Mouse (Mus musculus): ENCODE measurements at regions not wholly inside any gene's neighbourhood (a gene's known extent, or its start where the extent isn't known, plus 50 kb on each side); places are given as distances from the start of the nearest gene placed in this dataset.
A peak's percentile ranks its signal among the peaks of the same experiment; 100 is the strongest.

DNA sequence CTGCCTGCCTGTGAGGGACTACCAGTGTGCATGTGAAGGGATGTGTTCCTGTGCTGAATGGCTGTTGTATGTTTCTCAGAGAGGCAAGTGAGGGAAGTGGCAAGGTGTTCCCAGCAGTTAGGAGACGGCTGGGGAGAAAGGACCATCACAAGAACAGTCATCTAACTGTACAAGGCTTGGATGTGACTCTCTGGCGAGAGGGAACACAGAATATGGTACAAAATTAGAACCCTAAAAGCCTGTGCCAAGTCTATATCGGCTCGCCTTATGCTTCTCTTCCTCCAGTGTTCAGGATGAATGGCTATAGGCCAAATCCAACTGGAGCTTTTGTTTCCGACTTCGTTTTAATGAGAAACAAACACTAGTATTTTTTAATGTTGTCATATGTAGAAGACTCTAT is 317.5 kb downstream of the Pik3r1 start:
- peak in 1 of 2 experiments; percentile 21 for DNase-seq (ENCODE audit: extremely low spot score in 1 of 2, low spot score in 1 of 2)

DNA sequence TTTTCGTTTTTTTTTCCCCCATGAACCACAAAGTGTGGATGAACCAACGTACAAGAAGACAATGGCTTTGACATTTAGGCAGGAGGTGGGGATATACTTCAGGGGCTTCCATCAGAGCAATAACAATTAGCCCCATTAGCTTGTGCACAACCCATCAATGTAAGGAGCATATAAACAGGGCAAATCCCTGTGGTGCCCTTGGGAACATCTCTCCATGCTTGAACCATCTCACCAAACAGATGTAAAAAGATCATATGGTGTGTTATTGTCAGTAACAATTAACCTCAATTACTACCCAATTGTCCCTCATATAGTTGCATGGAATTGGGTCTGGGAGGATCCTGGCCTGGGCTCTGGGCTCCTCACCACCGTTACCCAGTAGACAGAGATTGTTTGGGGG is 328.5 kb downstream of the Pik3r1 start:
- no peak for DNase-seq (ENCODE audit: extremely low spot score in 1 of 2, low spot score in 1 of 2)

DNA sequence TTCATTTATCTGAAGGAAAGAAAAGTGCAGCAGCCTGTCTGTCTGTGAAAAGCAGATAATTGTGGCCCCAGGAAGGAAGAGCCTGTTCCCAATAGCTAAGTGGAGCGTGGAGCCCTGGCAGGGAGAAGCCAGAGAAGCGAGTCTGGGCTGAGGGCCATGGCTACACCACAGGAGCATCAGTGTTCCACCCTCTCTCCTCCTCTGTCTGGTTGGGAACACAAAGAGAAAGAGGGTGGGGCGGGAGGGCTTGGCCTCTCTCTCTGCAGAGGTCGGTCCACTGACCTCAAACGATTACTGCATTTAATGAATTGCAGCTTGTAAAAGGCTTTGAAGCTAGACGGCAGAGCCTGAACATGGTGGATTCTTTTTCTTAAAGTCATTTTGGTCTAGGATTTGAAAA is 329.0 kb downstream of the Pik3r1 start:
- DNase-seq (ENCODE audit: extremely low spot score in 1 of 2, low spot score in 1 of 2): no peak

DNA sequence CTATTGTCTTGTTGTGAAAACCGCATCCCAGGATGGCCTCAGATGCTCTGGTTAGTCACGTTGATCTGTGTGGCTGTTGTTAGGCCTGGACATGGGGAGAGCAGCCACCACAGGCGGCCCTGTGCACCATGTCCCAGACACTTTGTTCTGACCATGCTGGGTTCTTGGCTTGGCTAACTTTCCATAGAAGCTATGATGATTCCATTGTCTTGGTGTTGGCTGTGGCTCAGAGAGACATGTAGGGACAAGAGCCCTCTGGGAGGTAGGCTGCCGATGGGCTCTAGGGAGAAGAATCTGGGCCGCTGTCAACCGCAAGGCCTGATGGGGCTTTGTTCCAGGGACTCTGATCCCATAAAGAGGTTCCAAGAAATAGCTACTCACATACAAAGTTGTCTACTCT is 334.9 kb downstream of the Pik3r1 start:
- no peak for DNase-seq (ENCODE audit: extremely low spot score in 1 of 2, low spot score in 1 of 2)

DNA sequence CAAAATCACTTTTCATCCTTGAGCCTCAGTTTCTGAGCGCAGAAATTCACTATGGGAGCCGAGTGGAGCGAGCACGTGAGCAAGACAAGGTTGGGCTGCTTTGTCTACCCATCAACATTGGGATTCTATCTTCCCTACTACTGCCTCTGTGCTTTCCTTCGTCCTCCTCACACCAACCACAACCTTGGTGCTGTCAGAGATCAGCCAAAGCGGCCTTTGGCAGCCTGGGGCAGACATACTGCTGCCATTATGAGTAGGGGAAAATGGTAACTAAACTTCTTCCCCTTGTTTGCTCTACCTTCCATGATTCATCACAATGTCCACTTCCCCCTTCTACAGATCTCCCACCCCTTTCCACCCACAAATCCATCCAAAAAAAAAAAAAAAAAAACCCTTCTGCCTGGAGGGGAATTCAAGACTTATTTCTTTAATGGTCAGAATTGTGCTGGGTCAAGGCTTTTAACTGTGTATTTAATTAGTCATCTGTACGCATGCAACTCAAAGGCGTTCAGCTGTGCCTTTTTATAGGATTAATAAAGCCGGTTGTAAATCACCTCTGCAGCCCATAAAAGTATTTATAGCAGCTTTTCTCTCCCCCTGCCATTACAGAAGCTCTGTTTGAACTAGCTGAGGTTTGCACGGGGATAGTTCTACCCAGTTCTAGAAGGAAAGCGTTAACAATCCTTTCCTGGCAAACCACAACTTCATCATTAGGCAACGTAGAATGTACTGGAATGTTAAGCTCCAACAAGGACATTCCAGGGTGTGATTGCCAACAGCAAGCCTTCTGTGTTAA is 340.4 kb downstream of the Pik3r1 start:
- no peak for DNase-seq (ENCODE audit: extremely low spot score in 1 of 2, low spot score in 1 of 2)

DNA sequence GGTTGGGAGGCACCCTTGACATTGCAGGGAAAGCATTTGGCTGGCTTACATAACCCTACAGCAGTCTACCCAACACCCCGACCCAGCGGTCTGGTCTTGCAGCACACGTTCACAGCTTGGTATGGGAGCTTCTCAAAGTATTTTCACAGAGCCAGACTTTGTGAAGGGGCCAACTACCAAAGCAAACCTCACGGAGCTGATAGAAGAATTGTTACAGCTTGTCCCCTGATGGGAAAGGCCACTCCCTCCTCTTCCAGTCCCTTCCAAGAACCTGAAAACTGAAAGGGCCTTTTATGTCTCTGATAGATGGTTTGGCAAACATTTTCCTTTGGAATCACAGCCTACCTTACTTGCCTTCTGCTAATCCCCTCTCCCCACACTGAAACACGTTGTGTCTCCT is 341.6 kb downstream of the Pik3r1 start:
- no peak for DNase-seq (ENCODE audit: extremely low spot score in 1 of 2, low spot score in 1 of 2)

DNA sequence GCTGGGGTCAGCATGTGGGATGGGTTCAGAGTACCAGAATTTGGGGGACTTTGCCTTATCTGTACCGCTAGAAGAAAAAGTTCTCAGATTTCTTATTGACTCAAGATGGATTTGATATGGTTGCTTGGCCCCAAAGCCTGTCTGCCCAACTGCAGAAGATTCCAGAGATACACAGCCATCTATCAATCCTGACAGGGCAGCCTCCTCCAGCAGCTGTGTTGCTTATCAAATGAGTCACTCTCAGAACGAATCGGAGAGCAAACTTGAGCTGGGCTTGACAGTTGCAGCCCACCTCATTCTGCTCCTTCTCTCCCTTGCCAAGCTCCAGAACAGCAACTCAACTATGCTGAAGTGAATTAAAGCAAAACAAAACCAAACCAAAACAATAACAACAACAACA is 345.9 kb downstream of the Pik3r1 start:
- DNase-seq (ENCODE audit: extremely low spot score in 1 of 2, low spot score in 1 of 2): no peak

DNA sequence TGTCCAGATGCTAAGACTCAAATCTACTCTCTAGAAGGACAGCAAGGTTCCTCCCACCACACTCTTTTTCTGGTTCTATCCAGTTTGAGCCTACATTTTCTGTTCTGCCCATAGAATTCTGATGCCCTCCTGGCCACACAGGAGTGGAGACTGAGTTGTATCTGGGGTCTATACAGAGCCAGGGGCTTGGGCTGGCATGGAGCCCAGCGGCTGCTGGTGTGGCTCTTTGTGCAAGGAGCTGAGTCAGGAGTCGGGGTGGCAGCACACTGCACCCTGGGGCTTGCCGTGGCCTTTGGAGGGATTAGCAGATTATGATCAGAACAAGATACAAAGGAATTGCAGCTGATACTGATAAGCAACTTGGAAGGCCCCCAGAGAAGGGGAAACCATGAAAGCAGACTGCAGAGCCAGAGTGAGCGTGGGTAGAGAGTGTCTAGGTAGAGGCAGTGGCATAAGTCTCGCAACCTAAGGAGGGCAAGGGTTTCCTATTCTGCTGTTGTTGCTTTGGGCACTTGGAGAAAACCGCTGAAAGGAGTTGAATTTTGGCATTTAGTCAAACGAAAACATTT is 348.5 kb downstream of the Pik3r1 start:
- DNase-seq (ENCODE audit: extremely low spot score in 1 of 2, low spot score in 1 of 2): no peak

DNA sequence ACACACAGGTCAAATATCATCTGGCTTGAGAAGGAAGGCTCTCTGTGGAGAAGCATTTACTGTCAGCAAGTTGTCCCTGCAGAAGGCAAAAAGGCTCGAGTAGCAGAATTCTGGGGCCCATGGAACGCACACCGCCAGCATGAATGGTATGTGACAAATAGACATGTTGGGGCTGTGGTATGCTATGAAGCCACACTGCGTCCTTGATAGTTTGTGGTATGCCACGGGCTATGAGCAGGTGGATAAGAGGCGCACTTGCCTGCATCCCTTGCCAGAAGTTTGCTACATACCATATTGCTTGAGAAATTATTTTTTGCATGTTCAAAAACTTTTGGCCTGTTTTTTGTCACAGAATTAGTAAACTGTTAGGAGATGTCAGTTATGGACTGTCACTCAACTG is 349.7 kb downstream of the Pik3r1 start:
- DNase-seq (ENCODE audit: extremely low spot score in 1 of 2, low spot score in 1 of 2): no peak

DNA sequence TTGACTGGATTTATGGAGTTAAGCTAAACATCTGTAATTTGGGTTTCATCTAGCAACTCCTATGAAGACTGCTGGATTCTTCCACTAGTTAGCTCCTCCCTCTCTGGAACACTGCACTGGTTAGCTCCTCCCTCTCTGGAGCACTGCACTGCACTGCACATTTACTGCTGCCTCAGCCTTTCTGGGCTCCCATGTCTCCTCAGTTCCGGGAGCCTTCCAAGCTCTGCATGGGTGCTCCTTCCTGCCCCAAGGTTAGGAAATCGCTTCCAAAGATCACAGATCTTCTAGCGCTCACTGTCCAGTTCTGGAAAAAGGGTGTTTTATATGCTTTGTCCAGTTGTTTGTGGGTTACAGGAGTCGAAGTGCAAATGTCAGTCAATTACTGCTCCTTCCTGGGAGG is 359.1 kb downstream of the Pik3r1 start:
- DNase-seq (ENCODE audit: extremely low spot score in 1 of 2, low spot score in 1 of 2): no peak

DNA sequence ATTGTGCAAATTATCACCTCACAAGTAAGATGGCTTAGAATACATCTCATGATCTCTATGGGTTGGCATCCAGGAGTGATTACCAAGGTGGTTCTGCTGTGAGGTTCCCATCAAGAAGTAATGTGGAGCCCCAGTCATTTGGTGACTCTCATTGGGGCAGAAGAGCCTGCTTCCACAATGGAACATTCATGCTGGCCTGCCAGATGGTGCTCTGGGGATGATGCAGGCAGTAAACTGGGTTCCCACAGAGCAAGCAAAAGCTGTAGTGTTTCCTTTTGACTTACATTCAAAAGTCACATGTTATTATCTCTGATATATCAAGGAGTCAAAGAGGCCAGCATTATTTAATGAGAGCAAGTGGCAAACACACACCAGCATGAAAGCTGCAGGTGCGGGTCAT is 360.4 kb downstream of the Pik3r1 start:
- DNase-seq (ENCODE audit: extremely low spot score in 1 of 2, low spot score in 1 of 2): no peak

DNA sequence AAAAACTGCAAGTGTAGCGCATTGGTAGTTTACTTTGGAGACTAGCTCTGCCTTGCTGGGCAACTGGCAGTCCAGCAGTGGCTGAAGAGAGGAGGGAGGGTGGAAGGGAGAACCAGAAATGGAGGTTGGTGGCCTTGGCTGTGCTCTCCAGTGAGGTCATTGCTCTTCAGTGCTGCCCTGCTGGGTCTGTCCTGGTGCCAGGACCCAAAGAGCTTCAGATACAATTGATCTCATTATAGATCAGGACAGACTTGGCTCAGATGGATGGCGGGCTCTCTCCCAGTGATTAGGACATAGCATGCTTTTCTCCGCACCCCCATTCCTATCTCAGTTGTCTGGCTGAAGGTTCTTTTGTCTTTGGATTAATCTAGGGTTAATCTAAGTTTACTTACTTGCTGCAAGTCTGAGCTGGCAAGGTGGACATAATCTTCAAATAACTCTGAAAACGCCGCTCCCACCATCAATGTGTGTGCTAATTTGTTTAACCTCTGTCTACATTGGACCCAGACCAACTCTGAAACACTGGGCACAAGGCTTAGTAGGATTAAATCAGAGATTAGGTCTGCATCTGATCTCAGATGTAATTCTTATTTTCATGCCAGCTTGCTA is 394.3 kb downstream of the Pik3r1 start:
- DNase-seq (ENCODE audit: extremely low spot score in 1 of 2, low spot score in 1 of 2): no peak

DNA sequence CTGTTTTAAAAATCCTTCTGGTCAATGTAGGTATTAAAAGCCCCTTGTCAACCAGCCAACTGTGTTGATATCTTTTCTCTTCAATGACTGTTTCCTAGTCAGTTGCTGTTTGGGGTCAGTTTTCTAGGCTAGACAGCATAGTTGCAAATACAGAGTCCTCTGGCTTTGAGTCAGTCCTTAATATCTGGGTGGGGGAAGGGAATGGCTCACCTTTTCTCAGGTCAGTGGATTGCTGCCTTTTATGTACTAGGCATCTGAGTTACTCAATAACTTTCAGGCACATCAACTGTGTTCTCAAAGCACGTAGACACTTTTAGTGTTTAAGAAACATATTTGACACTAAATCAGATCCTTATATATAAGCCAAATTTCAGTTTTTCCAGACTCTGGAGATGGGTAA is 396.1 kb downstream of the Pik3r1 start:
- no peak for DNase-seq (ENCODE audit: extremely low spot score in 1 of 2, low spot score in 1 of 2)

DNA sequence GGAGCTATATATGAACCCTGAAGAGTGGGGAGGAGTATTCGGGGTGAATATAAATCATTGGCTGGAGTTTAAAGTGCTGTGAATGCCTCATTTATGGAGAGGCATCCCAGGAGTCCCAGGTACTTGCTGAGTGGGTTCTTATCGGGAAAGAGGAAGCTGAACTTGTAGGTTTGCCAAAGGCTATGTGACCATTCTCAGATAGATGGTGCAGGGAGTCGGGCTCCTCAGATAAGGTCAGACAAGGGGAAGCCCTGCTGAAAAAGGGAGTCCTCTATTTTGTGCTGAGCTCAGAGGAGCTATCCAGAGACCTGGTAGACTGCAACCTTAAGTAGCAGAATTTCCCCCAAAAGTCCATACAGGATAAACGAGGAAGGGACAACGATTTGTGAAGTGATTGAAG is 399.8 kb downstream of the Pik3r1 start:
- no peak for DNase-seq (ENCODE audit: extremely low spot score in 1 of 2, low spot score in 1 of 2)

DNA sequence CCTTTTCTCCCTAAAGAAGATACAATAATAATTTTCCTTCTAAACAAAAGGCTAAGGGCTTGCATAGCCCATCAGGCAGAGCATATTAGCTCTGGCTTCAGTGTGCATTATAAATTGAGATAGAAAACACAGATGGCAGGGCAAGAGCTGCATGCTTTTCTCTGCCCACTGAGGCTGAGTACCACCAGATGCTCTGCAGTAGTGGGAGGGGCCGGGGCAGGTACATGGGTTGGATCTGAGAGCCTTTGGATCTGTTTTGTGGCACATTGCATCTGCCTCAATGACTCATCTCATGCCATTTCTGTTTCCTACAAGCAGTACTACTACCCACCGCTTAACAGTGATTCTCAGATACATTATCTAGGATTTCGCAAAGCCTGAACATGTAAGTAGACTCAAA is 412.7 kb downstream of the Pik3r1 start:
- DNase-seq (ENCODE audit: extremely low spot score in 1 of 2, low spot score in 1 of 2): no peak

DNA sequence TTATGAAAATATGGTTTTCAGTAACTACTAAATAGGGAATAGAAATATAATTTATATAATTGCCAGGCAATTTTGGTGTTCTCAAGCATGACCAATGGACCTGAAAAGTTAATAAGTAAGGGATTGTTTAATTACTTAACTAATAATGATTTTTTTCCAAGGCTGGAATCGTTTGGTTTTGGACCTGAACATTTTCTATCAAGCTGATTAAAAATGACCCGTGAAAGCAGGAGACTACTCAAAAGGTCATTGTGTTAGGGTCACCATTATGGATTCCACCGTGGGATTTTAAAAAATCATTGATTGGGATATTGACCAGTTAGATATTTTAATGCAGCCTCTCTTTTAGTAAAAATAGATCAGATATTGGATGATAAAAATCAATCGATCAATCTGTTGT is 416.9 kb downstream of the Pik3r1 start:
- DNase-seq (ENCODE audit: extremely low spot score in 1 of 2, low spot score in 1 of 2): no peak

DNA sequence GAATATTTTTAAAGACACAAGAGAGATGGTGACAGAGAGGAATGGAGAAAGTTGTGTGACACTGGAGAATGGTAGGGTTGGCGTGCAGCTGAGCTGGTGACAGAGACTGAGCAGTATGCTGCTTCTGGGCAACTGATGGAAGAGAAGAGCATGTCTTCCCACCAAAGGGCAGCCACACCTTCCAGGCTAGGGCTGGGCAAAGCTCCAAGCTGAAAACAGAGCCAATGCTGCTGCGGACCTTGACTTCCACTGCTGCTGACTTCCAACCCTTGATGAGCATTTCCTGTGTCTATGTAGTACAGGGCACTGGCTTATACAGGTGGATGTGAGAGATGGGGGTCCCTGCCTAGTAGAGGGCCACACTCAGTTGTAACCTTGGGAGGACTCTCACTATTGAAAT is 418.7 kb downstream of the Pik3r1 start:
- no peak for DNase-seq (ENCODE audit: extremely low spot score in 1 of 2, low spot score in 1 of 2)

DNA sequence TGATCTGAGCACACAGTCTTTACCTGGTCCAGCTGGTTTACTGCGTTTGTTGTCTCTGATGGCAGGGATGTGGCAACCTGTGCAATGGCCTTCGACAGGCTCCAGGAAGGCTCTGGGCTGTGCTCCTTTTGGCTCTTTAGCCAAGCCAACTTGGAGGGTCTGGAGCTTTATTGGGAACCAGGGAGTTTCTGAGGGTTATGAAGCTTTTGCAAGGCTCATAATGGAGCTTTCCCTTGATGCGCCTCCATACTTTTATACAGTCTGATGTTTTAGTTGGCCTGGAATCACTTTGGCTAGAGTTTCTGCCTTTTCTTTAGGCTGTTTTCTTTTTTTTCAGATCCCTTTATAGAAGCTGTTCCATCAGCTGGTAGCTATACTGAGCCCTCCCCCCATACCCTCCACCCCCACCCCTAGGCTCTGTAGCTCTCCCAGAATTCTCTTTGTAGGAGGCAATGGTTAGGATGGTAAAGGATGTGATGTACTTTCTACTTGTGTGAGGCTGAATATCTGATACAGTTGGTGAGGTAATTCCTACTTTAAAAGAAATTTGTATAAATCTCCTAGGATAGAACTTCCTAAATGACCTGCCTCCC is 429.6 kb downstream of the Pik3r1 start:
- no peak for DNase-seq (ENCODE audit: extremely low spot score in 1 of 2, low spot score in 1 of 2)

DNA sequence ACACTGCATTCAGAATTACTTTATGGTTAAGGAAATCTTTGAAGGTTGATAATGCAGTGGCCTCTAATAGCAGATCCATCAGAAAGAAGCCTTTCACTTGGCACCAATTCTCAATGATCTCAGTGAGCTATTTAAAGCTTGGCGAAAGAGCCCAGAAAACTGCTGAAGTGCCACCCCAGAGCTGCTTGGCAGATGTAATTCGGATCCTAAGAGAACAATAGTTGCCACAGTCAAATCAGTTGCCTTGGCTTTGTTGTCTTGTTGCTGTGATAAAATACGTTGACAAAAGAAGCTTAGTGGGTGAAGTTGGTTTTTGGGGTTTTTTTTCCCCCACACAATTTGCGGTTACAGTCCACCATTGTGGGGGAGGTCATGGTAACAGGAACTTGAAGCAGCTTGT is 449.4 kb downstream of the Pik3r1 start:
- no peak for DNase-seq (ENCODE audit: extremely low spot score in 1 of 2, low spot score in 1 of 2)

DNA sequence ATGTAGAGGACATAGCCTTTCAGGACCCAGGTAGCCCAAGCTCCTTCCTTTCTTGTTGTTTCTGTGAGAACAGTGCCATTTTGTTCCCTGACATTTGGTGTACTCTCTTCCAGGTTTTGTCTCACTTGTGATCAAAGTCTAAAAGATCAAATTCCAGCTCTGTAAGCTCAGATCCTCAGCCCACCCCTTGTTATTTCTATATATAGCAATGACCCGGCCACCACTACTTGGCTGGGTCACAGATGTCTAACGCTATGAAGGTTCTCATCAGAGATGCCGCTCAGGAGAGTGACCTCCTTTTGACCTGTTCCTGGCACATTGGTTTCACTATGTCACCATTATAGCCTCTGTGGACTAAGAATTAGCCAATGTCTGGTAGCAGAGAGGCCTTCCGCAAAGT is 451.7 kb downstream of the Pik3r1 start:
- DNase-seq (ENCODE audit: extremely low spot score in 1 of 2, low spot score in 1 of 2): no peak

DNA sequence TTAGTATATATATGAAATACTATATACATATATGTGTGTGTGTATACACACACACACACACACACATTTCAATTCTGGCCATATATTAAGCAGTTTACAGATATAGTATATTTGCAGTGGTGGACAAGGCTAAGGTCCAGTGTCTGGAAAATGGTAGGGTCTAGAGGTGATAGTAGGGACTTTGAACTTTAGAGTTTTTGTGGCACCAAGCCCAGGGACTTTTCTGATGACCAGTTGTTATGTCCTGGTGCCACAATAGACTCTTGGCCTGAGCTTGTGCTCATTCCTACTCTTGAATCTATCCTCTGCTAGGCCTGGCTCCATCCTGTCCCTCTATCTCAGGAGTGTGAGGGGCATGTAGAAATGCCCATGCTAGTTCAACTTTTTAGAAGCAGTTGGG is 454.0 kb downstream of the Pik3r1 start:
- DNase-seq (ENCODE audit: extremely low spot score in 1 of 2, low spot score in 1 of 2): no peak
